Mouse (Mus musculus): ENCODE results near the gene Krt35. TPM values are rescaled to one million over a fixed set of nuclear protein-coding genes. Genes with fewer than 3 reads are reported as not detected.

Gene Krt35
- not detected for total RNA-seq (2021)
- long read RNA-seq, experiment 1 = 0 reads
- long read RNA-seq, experiment 2 = 0 reads

DNA sequence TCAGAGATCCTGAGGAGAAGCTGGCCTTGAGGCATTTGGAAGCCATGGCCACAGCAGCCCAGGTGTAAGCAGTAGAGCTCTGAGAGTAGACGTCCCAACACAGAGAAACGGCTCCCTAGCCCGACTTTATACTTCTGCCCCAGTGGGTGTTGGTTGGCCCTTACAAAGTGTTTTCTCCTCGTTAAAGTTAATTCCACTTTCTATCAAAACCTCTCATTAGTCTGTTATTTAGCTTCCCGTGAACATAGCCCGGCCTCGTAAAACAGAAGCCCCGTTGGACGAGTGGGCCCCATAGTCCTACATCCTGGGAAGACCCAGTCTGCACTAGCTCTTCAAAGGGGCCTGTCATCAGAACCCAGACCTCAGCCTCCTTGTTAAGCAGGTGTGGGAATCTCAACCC, at the start of gene Krt35:
Gene Krt35, minus strand, starts transcription at position 101 of the 400 bp plus-strand sequence.
- intact Hi-C loops (cut with DNase I) = no loop called here
- DNase-seq (ENCODE audit: low spot score in 2 of 2) = no peak

DNA sequence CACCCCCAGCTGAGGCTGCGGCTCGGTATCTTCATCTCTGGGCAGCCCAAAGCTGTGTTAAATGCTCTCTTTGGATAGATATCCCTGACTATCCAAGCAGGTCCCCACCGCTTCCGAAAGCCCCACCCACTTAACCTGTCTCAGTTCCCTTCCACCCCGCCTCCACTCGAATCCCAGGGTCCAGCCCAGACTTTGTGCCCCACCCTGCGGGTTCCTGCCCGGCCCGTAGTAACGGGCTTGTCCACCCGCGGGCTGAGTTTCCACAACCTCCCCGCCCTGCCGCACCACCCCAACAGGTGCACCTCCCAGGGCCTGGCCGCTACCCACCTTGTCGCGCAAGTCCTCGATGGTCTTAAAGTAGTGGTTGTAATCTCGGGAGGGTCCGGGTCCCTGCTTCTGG, 49.1 kb upstream of the Krt35 start:
- DNase-seq (ENCODE audit: low spot score in 2 of 2) = no peak
- intact Hi-C loops (cut with DNase I) = no loop called here

- DNase-seq (ENCODE audit: low spot score in 2 of 2) = no peak
- intact Hi-C loops (cut with DNase I) = no loop called here
Measured at GRCm38 (mm10) chr11:100140966-100141365, 44.9 kb upstream of the Krt35 start.

DNA sequence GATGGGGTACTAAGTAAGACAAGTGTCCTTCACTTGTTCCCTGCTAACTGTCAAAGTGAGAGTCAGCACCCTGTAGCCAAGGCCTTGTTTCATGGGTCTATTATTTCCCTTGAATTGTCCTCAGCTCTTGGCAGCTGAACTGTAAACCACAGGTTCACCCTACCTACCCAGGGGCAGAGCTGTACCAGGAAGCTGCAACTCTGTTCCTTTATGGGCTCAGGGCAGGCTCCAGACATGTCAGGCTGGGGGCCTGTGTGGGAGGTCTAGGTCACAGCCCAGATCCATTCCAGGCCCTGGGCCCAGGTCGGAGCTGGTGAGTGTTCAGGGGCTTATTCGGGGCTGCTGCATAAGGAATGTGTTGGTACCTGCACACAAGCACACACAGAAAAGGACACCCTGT, 43.4 kb upstream of the Krt35 start:
- no peak for DNase-seq (ENCODE audit: low spot score in 2 of 2)
- intact Hi-C loops (cut with DNase I) = no loop called here

GRCm38 (mm10) chr11:100138809-100139208, 42.8 kb upstream of the Krt35 start:
- intact Hi-C loops (cut with DNase I) = no loop called here
- DNase-seq (ENCODE audit: low spot score in 2 of 2) = no peak

GRCm38 (mm10) chr11:100137693-100138092, 41.7 kb upstream of the Krt35 start:
- intact Hi-C loops (cut with DNase I) = no loop called here
- DNase-seq (ENCODE audit: low spot score in 2 of 2) = peak in 1 of 2 experiments; percentile 9

DNA sequence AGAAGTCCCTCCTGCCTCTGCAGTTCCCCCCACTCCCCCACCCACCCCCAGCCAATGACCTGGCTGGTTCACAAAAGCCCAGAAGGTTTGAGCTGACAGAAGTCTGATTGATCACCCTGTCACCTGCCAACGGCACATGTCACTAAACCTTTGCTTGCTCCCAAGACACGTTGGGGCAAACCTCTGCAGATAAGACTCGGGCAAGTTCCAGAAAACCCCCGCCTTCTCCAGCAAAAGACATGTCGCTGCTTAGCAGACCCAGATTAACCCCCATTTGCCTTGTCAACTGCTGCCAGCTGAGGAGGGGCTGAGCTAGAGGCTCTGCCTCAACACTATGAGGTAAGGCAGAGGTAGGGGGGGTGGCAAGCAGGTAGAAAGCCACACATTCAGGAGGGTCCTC, 40.5 kb upstream of the Krt35 start:
- intact Hi-C loops (cut with DNase I) = no loop called here
- no peak for DNase-seq (ENCODE audit: low spot score in 2 of 2)

- intact Hi-C loops (cut with DNase I) = no loop called here
- no peak for DNase-seq (ENCODE audit: low spot score in 2 of 2)
Measured at GRCm38 (mm10) chr11:100135731-100136130, 39.7 kb upstream of the Krt35 start, which contains the start of gene Krt15. Gene Krt15, minus strand, starts transcription at chr11:100135928.

- intact Hi-C loops (cut with DNase I) = no loop called here
Measured at GRCm38 (mm10) chr11:100124901-100125300, 28.9 kb upstream of the Krt35 start.

DNA sequence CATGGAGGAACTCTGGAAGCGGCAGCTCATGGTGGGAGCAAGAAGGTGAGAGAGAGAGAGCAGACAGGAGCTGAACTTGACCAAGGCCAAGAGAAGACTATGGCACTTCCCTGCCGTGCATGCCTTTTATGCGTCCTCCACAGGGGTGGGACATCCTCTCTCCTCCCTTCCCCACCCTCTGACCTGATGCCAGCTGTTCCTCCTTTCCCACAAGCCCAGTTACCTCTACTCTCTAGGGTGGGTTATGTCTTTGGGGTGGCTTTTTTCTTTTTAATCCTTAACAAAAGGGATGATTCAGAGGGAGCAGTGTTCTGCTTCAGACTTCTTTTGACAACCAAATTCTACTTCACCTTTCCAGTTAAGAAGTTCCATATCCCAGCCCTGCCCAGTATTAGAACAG, 25.4 kb upstream of the Krt35 start, which contains the start of gene Krt13:
Gene Krt13, minus strand, starts transcription at position 101 of the 400 bp plus-strand sequence.
- intact Hi-C loops (cut with DNase I) = no loop called here

More at GRCm38 (mm10) chr11:100124901-100125300, 28.9 kb upstream of the Krt35 start:
- DNase-seq (ENCODE audit: low spot score in 2 of 2) = no peak

GRCm38 (mm10) chr11:100120331-100120730, 24.3 kb upstream of the Krt35 start:
- DNase-seq (ENCODE audit: low spot score in 2 of 2) = no peak
- intact Hi-C loops (cut with DNase I) = no loop called here

More for the DNA sequence above, 25.4 kb upstream of the Krt35 start, which contains the start of gene Krt13:
- no peak for DNase-seq (ENCODE audit: low spot score in 2 of 2)

GRCm38 (mm10) chr11:100113742-100114029, 17.6 kb upstream of the Krt35 start:
- no peak for DNase-seq (ENCODE audit: low spot score in 2 of 2)
- intact Hi-C loops (cut with DNase I) = no loop called here

DNA sequence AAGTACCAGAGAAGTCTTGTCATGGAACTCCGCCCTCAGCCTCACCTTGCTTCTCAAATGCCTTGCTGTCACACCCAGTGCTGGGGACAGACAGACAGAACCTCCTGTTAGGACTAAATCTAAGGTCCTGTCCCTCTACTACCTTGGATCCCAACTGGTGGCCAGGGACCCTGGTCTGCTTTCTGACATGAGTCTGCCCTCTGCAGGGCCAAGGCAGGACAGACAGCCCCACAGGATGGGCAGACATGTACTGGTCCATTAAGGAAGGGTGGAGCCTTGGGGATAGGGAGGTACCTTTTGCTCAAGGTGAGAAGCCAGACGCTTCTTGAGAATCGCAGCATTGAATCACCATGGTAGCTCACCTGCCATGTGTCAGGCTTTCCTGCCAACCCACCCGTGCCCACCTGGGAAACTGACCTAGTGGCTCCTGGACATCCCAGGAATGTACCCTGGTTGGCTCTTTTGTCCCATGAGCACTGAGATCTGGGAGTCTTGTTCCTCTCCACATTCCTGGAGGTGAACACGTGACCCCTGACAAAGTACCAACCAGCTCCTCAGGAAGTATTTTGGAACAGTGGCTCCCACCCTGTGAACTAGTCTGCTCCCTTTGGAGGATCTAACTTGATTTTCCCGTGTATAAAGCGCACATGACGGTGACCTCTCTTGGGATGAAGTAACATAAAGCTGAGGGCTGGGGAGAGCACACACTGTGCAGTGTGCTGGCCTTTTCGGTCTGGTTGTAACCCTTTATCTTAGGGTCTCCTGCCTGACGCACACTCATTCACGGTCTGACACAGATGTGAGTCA, 17.1 kb upstream of the Krt35 start:
- no peak for DNase-seq (ENCODE audit: low spot score in 2 of 2)
- intact Hi-C loops (cut with DNase I) = no loop called here

- intact Hi-C loops (cut with DNase I) = no loop called here
- no peak for DNase-seq (ENCODE audit: low spot score in 2 of 2)
Measured at GRCm38 (mm10) chr11:100105576-100106122, 9.6 kb upstream of the Krt35 start, which contains the start of gene Krt36. Gene Krt36, minus strand, starts transcription at chr11:100105626.

DNA sequence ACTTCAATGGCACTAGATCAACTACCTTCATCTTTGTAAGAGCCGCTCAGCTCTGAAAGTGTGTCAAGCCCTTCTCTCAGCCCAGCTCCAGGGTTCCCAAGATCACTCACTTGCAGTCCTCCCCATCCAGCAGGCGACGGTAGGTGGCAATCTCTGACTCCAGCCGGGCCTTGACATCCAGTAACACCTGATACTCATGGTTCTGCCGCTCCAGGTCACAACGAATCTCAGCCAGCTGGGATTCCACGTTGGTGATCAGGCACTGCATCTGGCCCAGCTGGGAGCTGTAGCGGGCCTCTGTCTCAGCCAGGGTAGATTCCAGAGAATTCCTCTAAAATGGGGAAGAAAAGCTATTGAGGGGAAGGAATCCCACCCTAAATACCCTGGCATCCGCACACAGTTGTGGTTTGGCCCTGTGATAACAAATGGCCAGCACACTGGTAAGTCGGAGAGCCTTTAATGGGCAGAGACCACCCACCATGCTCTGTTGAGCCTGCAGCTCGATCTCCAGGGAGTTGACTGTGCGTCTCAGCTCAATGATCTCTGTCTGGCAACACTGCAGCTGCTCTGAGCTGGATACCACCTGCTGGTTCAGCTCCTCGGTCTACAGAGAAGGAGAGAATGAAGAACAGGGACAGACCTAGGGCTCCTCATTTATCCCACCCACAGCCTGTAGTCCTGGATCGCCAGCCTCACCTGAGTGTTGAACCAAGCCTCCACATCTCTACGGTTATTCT, 6.8 kb upstream of the Krt35 start:
- no peak for DNase-seq (ENCODE audit: low spot score in 2 of 2)

DNA sequence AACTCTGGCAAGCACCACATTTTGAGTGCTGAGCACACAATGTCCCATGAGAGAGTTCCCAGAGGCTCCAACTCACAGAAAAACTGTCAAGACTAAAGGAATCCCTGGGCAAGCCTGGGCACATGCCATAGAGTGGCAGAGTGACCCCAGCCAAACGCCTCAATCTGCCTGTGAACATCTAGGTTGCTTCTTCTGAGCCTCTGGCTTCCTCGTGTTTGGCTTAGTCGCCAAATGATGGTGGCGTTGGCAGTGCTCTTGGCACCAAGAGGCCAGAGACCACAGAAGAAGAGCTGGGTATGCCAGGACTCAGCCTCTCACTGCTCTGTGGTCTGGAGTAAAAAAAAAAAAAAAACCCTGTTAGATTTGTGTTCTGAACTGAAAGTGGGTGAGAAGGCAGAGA, 4.3 kb upstream of the Krt35 start:
- DNase-seq (ENCODE audit: low spot score in 2 of 2) = no peak
- intact Hi-C loops (cut with DNase I) = no loop called here

More for the DNA sequence above, 6.8 kb upstream of the Krt35 start:
- intact Hi-C loops (cut with DNase I) = no loop called here

- intact Hi-C loops (cut with DNase I) = no loop called here
- DNase-seq (ENCODE audit: low spot score in 2 of 2) = no peak
Measured at GRCm38 (mm10) chr11:100097819-100098218, 1.8 kb upstream of the Krt35 start.

DNA sequence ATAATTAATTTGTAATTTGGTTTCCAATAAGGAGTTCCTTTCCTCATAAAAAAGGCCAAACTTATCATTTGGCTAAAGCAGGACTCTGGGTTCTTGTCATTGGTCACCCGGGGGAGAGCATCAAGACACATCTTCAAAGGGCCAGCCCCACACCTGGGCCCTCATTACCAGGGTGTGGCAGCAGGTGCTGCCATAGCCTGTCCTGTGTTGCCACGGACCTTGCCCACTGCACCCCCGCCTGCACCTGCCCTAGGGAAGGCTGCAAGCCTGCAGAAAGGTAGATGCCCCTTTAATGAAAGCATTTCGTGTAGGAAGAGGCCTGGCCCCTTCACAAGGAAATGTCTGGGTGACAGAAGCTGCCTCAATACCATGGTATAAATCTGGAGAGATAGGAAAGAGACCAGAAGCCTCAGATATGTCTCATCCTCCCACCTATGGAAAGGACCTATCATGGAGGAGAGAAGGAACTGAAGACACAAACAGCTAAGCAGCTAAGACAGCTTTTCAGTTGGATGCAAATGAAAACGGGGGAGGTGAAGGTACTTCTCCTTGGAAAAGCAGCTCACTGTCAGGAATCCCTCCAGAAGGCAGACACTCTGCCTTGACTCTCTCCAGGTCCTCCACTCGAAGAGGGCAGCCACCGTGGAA, 7.5 kb downstream of the Krt35 start:
- intact Hi-C loops (cut with DNase I) = no loop called here
- DNase-seq (ENCODE audit: low spot score in 2 of 2) = peak in 1 of 2 experiments; percentile 22

- intact Hi-C loops (cut with DNase I) = no loop called here
- DNase-seq (ENCODE audit: low spot score in 2 of 2) = no peak
Measured at GRCm38 (mm10) chr11:100087861-100088260, 8.2 kb downstream of the Krt35 start, which contains the start of gene Krt32. Gene Krt32, minus strand, starts transcription at chr11:100088226.

GRCm38 (mm10) chr11:100073873-100074272, 22.2 kb downstream of the Krt35 start:
- DNase-seq (ENCODE audit: low spot score in 2 of 2) = no peak
- intact Hi-C loops (cut with DNase I) = no loop called here

Measured in left cerebral cortex, postnatal 14 days (tissue).